Mouse (Mus musculus) left cerebral cortex, adult 18-20 months (tissue): ENCODE measurements around the gene Exoc2. TPM values are rescaled to one million over a fixed set of nuclear protein-coding genes. Genes with fewer than 3 reads are reported as not detected.

ENCODE experiments used
- DNase-seq, 2 experiments: peaks; one replicate each; pipeline ENCODE4 v3.0.0; 2021 to 2022; ENCODE audit warnings: low spot score in 2 of 2, mixed read lengths in 1 of 2
- total RNA-seq, 2 experiments: library from RNA; stranded (reverse); gene quantifications; 2 replicates each; pipeline ENCODE4 v1.2.3; 2021

Exoc2 gene
- total RNA-seq, 2 experiments from 2014 or later, result 42.6 to 44.8 TPM

- no peak for DNase-seq
These were observed 191.5 kb downstream of the Exoc2 start for GRCm38 (mm10) chr13:30782419-30782818.

DNA sequence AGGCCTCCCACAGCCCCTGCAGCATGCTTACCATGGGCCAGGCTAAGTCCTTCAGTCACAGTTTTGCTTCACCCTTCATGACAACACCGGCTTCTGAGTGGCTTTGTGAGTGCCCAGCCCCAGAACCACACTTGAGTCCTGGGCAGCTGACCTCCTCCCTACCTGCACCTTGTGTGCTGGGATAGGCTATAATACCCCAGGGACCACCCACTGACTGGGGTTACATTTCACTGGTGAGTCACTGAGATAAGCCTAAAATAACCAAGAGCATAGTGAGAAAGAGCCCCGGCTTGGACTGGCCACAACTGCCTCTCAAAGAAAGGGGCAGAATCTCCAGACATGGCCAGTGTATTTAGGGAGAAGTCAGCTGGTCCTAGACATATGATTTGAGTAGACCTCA is 192.0 kb downstream of the Exoc2 start:
- no peak for DNase-seq

- DNase-seq, result no peak
These were observed 196.2 kb downstream of the Exoc2 start for GRCm38 (mm10) chr13:30777678-30778179.

DNA sequence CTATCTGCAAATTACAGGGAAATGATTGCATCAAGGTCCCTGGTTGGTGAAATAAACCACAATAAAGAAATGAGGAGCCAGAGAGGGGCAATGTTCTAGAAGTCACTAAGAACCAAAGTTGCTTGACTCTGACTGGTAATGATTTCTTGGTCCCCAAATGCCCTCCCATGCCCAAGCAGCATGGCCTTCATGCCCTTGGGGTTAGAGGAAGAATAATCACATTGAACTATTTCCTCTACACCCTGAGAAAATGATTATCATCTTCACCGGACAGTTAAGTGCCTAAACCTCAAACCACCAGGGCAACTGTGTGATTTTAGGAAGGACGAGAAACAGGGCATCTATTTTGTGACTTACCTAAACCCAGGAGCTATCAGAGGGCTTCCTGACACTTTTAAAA is 197.9 kb downstream of the Exoc2 start:
- DNase-seq, result no peak

DNA sequence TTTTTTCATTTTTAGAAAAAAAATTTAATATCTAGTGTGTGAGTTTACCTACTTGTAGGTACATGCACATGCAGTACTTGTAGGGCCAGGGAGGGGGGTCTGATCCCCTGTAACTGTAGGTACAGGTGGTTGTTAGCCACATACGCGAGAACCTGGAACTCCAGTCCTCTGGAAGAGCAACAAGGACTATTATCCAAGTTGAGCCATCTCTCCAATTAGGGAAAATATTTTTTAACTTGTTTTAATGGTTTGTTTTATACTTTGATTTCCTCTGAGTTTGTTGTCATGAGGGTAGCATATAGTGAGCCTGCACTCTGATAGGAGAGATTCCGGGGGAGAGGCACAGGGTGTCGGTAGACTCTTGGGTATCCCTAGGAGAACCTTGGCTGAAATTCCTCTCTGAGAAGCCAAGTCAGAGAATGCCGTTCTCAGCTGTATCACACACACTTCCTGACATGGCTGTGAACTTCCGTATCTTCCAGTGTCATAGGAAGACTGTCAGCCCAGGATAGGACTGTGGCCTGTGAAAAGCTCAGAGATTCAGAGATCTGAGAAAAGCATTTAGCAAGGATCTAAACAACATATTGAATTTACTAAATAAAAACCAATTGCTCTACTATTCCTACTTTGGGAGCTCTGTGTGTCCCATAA is 206.3 kb downstream of the Exoc2 start:
- DNase-seq, result no peak

DNA sequence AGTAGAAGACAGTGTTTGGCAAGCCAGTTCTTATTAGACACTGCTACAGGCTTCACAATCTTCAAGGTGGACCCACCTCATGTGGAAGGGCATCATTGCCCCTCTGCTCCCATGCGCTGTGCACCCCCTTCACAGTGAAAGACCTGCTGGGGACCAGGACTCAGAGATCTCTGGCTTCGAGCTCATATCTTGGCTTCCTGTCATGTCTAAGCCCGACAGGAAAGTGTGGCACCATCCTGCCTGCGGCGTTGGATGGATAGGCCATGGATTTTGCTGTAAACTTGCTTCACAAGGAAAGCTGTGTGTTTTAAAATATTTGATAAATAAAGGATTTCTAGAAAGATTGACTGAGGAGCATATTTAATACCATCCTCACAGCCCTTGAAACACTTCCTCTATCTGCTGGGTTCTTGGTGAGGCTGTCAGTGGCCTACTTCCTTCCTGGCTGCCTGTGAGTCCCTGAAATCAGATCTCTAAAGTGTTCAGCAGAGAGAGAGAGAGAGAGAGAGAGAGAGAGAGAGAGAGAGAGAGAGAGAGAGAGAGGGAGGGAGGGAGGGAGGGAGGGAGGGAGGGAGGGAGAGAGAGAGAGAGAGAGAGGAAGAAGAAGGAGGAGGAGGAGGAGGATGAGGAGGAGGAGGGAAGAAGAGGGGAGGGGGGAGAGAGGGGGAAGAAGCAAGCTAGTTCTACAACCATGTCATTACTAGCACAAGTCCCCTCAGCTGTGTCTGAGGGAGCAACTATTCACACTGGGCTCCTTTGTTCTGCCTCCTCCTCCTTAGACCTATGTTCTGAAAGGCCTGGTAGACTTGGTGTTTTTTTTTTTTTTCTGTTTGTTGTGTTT is 207.0 kb downstream of the Exoc2 start:
- DNase-seq, result no peak

GRCm38 (mm10) chr13:30765906-30766305 is 208.0 kb downstream of the Exoc2 start:
- DNase-seq, result no peak

DNA sequence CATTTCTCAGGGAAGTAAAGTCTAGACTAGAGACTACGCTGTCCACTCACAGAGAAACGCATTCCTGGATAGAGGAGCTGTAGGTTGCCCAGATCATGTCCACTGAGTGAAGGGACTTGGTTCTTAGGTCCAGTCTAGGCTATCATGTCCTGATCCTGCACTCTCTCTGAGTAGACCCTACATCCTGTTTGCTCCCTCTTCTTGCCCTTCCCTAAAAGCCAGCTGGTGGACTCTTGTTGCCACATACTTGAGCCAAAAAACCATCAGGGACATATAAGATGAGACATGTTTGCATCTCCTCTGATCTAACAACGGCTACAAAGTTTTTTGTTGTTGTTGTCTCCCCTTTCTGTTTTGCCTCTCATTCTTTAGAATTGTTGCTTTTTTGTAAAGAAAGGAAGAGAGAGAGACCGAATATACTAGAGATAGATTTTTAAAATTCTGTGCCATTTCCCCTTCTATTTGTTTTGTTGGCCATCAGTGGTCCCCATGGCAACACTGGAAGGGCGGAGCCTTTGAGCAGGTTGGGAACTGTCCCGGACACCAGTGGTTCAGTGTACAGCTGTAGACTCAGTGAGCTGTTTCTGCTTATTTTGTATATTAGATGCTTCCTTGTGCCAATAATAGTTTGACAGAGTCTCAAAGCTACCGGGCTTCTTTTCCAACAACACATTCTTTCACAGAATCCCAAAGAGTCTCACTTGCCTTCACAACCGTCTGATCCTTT is 209.7 kb downstream of the Exoc2 start:
- DNase-seq, result no peak

Other genes with a start within 250 kb of the Exoc2 start
- under 1 TPM; 0.26 TPM for gene Irf4, start 224.9 kb downstream of the Exoc2 start, total RNA-seq
- gene Hus1b, start 26.3 kb downstream of the Exoc2 start, total RNA-seq, result under 1 TPM; 0.47 to 0.72 TPM
- not detected for gene Gm5447, start 111 bp upstream of the Exoc2 start, total RNA-seq